Mouse (Mus musculus): Measurements from ENCODE around the gene Slc46a2. TPM values are rescaled to one million over a fixed set of nuclear protein-coding genes. Genes with fewer than 3 reads are reported as not detected.

Slc46a2 gene
- polyA plus RNA-seq, 1 experiment from 2014 or later: 13.7 TPM

Other genes starting within 250 kb of the Slc46a2 start
- gene Inip, start 113.5 kb downstream of the Slc46a2 start, polyA plus RNA-seq (2015; fragmentation: Nextera tagmentation; extraction: Ambion mirVana): 39.8 and 44.0 TPM in 2 replicates
- gene Snx30, start 109.2 kb downstream of the Slc46a2 start, polyA plus RNA-seq (2015; fragmentation: Nextera tagmentation; extraction: Ambion mirVana): 7.0 and 8.0 TPM in 2 replicates
- gene Mup4, start 45.7 kb upstream of the Slc46a2 start, polyA plus RNA-seq (2015; fragmentation: Nextera tagmentation; extraction: Ambion mirVana): not detected in 2 replicates
- gene Mup6, start 49.2 kb upstream of the Slc46a2 start, polyA plus RNA-seq (2015; fragmentation: Nextera tagmentation; extraction: Ambion mirVana): not detected in 2 replicates
- not detected in 2 replicates for gene Mup7, start 155.4 kb upstream of the Slc46a2 start, polyA plus RNA-seq (2015; fragmentation: Nextera tagmentation; extraction: Ambion mirVana)
- gene Mup2, start 239.2 kb upstream of the Slc46a2 start, polyA plus RNA-seq (2015; fragmentation: Nextera tagmentation; extraction: Ambion mirVana): not detected in 2 replicates

All from heart, embryonic 16.5 days (tissue).